Mouse (Mus musculus): ENCODE results near the gene Dvl2.
A peak's percentile ranks its signal among the peaks of the same experiment; 100 is the strongest.

Gene Dvl2

DNA sequence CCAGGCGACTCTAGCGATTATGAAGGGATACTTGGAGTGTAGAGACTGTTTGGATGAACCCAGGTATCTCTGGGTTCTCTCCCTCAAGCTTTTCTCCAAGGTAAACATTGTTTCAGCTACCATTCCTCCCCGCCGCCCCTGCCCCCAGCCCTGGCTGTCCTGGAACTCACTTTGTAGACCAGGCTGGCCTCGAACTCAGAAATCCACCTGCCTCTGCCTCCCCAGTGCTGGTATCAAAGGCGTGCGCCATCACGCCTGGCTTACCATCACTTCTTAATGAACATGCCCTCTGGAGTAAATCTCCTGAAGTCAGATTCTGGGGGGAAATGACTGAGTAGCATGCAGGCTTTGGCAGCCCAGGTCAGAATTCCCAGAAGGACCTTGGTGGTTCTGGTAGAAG is 18.2 kb upstream of the Dvl2 start, which contains the start of gene Elp5:
TSS of gene Elp5 (minus strand) at position 293 of the 400 bp plus-strand sequence.
- no peak for DNase-seq

DNA sequence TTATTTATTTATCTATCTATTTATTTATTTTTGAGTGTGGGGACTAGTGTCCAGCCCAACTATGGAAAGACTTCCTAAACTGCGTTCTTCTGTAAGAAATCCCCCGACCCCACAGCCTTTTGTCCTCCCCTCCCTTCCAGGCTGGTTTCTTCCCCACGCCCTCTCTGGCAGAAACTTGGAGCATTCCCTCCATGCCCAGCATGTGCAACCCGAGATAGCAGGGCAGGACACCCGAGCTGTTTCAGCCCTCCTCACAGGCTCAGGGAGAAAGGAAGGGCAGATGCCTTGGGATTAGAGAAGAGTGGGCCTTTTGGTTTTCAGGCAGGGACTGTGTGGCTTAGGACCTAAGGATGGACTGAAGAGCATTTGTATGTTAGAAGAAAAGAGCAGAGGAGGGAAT is 17.5 kb upstream of the Dvl2 start:
- DNase-seq: no peak

GRCm38 (mm10) chr11:69983377-69983776 is 17.0 kb upstream of the Dvl2 start:
- no peak for DNase-seq

DNA sequence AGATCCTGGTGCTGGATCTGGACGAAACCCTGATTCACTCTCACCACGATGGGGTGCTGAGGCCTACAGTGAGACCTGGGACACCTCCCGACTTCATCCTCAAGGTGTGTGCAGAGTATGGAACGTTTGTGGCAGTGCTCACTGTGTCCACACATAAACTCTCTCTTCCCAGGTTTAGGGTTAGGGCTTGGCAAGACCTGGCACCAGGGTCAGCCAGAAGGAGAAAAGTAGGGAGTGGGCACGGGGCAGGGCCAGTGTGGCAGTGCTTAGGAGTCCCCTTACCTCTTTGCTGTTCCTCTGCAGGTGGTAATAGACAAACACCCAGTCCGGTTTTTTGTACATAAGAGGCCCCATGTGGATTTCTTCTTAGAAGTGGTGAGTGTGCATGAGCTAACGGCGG is 16.0 kb upstream of the Dvl2 start:
- DNase-seq: no peak

DNA sequence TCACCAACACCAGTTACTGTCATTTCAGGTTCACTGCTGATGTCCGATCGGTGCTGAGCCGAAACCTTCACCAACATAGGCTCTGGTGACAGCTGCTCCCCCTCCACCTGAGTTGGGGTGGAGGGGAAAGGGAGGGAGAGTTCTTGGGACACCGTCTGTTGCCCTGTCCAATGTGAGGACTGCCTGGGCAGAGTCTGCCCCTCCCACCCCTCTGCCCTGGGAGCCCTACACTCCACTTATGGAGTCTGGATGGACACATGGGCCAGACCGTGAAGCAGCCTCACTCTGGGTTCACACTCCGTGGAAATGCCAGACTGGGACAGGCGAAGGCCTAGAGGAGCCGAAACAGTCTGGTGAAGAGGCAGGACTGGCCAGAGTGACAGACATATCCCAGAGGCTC is 10.4 kb upstream of the Dvl2 start:
- peak; percentile 21 for DNase-seq

DNA sequence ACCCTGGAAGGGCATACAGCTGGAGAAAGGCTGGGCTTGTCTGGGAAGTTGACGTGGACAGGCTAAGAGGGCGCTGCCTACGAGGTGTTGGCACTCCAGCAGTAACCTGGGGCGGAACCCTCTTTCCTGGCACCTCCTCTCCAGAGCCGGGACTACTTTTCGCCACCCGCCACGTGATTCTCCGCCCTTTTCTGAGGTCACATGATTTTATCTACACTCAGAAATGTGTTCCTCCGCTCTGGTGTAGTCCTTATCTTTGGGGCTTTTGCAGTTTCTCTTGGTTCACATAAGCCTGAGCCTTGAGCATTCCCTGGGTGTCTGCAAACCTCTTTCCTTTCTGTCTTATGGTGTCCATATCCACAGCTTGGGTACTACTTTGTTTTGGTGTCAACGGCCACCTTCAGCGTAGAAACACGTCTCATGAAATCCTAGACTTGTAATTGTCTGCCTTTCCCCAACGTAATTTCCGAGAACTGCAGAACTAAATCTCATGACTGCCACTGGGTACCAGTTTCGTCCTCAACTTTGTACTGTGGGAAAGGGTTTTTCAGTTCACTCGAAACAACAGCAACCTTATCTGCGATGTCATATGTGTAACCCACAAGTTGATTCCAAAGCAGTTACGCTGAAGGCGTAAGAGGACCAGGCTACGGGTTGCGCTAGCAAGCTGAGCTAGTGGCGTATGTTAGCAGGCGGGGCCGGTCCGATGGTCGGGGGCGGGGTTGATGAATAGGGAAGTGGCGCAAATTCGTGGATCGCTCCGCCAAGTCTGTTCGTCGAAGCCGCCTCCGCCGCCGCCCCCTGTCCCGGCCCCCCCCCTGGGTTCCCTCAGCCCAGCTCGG is 9.3 kb upstream of the Dvl2 start, which contains the start of gene Gabarap:
TSS of gene Gabarap (plus strand) at position 294 of the 842 bp plus-strand sequence.
- DNase-seq: peak; percentile 98

DNA sequence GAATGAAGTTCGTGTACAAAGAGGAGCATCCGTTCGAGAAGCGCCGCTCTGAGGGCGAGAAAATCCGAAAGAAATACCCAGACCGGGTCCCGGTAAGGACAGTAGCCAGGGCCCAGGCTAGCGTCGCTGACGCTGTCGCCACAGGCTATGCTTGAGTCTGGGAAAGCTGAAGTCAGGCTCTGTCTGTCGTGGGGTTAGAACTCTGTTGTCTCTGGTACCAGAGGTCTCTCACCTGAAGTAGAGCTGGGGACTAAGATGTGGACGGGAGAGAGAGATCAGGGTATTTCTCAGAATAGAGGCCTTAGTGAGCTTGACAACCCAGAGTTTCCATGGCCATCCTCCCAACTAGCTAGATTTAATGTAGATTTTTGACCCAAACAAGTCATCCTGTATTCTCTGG is 8.7 kb upstream of the Dvl2 start:
- DNase-seq: no peak

GRCm38 (mm10) chr11:69992396-69992795 is 8.0 kb upstream of the Dvl2 start:
- DNase-seq: peak; percentile 36

GRCm38 (mm10) chr11:69992932-69993331 is 7.5 kb upstream of the Dvl2 start:
- DNase-seq: peak; percentile 9

GRCm38 (mm10) chr11:69994401-69995090 is 5.8 kb upstream of the Dvl2 start:
- DNase-seq: no peak

DNA sequence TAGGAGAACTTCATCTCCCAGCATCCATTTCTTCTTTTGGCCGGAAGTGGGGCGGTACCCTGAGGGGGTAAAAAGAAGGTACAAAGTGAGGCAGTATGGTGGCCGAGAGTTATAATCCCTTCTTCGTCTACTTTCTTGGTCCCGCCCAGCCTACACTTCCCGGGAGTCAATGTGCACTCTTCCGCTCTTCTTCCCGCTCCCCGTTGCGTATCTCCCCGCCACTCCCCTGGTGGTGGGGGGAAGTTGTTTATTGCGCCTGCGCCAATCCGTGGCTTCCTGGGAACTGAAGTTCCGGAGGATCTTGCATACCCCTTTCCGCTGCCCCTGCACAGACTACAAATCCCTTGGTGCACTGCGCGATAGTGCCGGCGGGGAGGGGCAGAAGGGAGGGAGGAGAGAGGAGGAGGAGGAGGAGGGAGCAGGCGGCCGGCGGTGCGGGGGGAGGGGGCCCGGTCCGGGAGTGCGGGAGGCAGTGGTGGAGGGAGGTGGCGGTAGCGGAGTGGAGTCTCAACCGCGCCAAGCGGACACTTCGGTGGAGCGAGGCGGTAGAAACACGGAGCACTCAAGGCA is 4.9 kb upstream of the Dvl2 start, which contains the start of gene Phf23:
TSS of gene Phf23 (plus strand) at position 387 of the 570 bp plus-strand sequence.
- peak; percentile 98 for DNase-seq

DNA sequence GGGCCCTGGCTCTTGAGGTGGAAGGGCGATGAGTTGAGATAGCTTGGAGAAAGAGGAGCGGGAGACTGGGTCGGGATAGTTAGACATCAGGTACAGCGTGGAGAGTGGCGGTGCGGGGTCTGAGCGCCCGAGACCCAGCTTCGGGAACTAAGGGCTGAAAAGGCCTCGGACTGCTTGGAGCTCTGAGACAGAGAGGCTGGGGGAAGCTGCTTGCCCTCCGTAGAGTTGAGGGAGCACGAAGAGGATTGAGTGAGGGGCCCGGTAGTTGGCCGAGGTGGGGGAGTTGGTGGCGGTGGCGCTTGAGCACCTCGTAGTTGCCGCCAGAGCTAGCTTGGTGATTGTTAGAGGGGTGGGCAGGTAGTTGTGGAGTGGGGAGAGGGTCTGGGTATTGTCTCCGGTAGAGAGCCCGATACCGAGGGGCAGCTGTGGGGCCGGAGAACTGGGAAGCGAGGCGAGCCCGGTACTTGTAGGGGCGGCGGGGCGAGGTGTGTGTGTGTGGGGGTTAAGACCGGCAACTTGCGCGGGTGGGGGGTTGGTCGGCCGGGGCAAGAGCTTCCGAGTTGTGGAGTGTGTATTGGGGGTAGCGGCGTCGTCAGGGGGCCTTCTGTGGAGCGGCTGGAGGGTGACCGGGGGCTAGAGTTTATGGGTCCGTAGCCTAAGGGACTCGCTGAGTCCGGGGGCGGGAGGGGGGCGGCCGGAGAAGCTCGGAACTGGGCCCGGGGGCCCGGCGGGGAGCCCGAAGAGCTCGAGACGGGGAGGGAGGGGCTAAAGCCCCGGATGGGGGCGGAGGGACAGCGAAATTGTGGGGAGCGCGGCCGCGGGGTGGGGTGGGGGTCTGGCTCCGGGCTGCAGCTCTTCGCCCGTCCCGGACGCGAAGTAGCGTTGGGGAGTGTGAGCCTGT is 4.0 kb upstream of the Dvl2 start:
- DNase-seq: peak; percentile 82

DNA sequence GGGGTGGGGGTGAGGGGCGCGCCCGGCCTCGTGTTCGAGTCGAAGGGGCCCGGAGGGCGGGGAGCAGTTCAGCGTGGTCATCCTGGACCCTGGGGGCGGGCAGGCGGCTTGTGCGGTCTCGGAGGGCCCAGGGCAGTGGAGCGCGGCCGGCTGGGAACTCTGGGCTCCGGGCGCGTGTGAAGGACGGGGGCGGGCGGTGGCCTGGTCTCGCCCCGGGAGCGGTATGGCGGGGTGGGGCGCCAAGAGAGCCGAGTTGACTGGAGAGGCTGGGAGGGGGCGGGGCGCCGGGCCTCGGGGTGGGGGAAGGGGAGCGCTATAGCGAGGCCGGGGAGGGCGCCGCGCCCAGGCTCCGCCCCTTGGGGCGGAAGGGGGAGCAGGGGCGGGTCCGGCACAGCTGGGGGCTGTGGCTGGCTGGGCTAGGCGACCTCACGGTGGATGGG is 3.3 kb upstream of the Dvl2 start:
- DNase-seq: peak; percentile 96

GRCm38 (mm10) chr11:69998567-69999491 is 1.6 kb upstream of the Dvl2 start:
- DNase-seq: peak; percentile 26

DNA sequence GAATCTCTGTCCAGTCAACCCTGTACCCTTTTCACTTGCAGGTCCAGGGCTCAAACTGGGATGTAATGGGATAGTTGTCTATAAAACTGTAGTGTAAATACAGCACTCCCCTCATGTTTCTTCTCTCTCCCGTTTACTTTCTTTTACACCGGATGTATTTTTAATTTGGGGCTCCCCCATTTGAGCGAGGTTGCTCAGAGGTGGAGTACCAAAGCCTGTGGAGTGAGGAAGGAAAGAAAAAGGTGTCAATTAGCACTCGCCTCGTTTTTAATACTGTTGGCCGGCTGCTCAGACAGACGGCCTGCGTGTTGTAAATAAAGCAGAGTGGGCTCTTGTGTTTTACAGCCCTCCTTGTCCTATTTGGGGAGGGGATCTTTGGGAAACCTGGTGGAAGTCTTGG is 729 bp upstream of the Dvl2 start:
- DNase-seq: no peak

- no peak for DNase-seq
Observed at GRCm38 (mm10) chr11:70001159-70001558, 764 bp downstream of the Dvl2 start.

DNA sequence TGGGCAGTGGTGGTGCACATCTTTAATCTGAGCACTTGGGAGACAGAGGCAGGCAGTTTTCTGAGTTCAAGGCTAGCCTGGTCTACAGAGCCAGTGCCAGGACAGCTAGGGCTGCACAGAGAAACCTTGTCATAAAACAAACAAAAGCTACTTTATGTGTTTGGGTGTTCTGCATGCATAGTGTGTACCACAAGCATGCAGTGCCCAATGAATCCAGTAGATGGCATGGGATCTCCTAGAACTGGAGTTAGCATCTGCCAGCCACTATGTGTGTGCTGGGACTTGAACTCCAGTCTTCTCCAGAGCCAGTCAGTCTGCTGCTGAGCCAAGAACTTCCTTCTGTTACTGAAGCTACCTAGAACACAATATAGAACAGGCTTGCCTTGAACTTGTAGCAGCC is 1.5 kb downstream of the Dvl2 start:
- peak; percentile 67 for DNase-seq

GRCm38 (mm10) chr11:70002471-70002870 is 2.1 kb downstream of the Dvl2 start:
- DNase-seq: no peak

DNA sequence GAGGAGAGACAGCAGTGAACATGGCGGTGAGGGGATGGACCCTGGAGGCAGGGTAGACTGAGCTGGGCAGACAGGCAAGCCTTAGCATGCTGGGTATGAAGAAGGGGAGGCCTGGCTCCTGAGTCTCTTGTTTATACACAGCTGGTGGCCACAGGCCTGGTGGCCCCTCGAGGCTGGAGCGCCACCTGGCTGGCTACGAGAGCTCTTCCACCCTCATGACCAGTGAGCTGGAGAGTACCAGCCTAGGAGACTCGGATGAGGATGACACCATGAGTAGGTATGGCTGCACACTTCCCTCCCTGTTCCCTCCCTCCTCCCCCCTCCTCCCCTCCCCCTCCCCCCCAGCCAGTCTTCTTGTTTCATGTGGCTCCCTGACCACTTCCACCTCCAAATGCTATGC is 5.1 kb downstream of the Dvl2 start:
- no peak for DNase-seq

GRCm38 (mm10) chr11:70010033-70010432 is 9.6 kb downstream of the Dvl2 start:
- DNase-seq: no peak

DNA sequence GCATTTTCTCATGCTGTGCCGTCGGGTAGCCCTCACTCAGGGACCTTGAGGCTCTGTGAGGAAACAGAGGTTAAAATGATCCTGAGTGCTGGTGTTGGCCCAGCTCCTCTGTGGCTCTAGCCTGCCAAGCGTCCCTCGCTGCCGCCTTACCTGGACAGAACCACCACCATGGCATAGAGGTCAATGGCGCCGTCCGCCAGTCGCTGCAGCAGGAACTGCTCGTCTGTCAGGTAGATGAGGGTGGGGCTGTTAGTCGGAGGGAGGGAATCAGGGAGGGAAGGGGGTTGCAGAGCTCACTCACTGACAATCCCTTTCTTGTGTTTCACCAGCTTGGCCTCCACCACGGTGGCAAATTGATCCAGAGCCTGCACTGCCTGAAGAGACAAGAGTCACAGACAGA is 10.2 kb downstream of the Dvl2 start:
- peak; percentile 11 for DNase-seq
